Mouse (Mus musculus) ES-E14 (cell line): ENCODE measurements at regions not wholly inside any gene's neighbourhood (a gene's known extent, or its start where the extent isn't known, plus 50 kb on each side); places are given as distances from the start of the nearest gene placed in this dataset.

Experiments
- CHD2 ChIP-seq: IDR thresholded peaks from 2 replicates; pipeline ENCODE4 v1.6.1; 2014; ENCODE audit warnings: mild to moderate bottlenecking, low read depth, low read length, inconsistent platforms
- HCFC1 ChIP-seq: IDR thresholded peaks from 2 replicates; pipeline ENCODE4 v1.6.1; 2012; ENCODE audit warnings: low read length, inconsistent platforms, borderline replicate concordance; ENCODE audit not compliant: insufficient read depth
- MAFK ChIP-seq: IDR thresholded peaks from 2 replicates; pipeline ENCODE4 v1.6.1; 2014; ENCODE audit warnings: mild to moderate bottlenecking, low read depth, low read length, inconsistent platforms; ENCODE audit not compliant: insufficient read depth
- ZC3H11A ChIP-seq: IDR thresholded peaks from 2 replicates; pipeline ENCODE4 v1.6.1; 2012; ENCODE audit warnings: low read depth, mild to moderate bottlenecking, inconsistent platforms, low read length, borderline replicate concordance
- ZNF384 ChIP-seq: IDR thresholded peaks from 2 replicates; pipeline ENCODE4 v1.6.1; 2012; ENCODE audit warnings: low read depth, low read length, inconsistent platforms

DNA sequence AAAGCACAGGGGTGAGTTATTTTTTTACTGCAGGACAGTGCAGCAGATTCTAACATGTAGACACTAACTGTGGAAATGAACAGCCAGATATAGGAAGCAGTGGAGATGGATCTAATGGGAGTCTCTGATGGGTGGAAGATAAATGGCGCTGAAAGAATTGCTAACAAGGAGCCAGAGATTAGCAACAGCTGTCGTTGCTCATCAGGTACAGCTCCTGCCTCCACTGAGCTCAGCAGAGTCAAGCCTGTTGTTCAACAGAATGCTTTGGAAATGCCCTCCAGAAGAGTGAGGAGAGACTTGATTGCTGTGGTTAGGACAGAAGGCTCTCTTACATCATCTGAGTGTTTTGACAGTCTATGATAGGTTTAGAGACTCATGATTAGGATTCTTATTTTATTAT, 51.9 kb upstream of the Sesn3 start:
- TF ChIP-seq ZC3H11A = no peak
- TF ChIP-seq ZNF384 = no peak
- TF ChIP-seq HCFC1 = no peak
- no peak for TF ChIP-seq CHD2
- no peak for TF ChIP-seq MAFK
